Mouse (Mus musculus) CH12.LX (cell line): ENCODE results near the gene Cd8b1.
A peak's percentile ranks its signal among the peaks of the same experiment; 100 is the strongest.

ENCODE experiments used
- CTCF ChIP-seq, 2 experiments: IDR thresholded peaks in 1 of 2; conservative IDR thresholded peaks in 1 of 2; 2 replicates each; pipeline ENCODE4 v1.5.1; 2011 to 2012; ENCODE audit warnings: low read depth in 2 of 2, low read length in 2 of 2, improper control_type of control experiment in 1 of 2, inconsistent platforms in 1 of 2, mild to moderate bottlenecking in 1 of 2, moderate library complexity in 1 of 2
- E2F4 ChIP-seq: IDR thresholded peaks from 2 replicates; pipeline ENCODE4 v1.6.1; 2011; ENCODE audit warnings: low read depth, low read length, improper control_type of control experiment; ENCODE audit not compliant: insufficient replicate concordance
- IRF4 ChIP-seq: IDR thresholded peaks from 2 replicates; pipeline ENCODE4 v1.6.1; 2014; ENCODE audit warnings: low read depth, mild to moderate bottlenecking, inconsistent platforms, low read length, improper control_type of control experiment
- KAT2A ChIP-seq: IDR thresholded peaks from 2 replicates; pipeline ENCODE4 v1.6.1; 2012; ENCODE audit warnings: low read length, improper control_type of control experiment, inconsistent platforms; ENCODE audit not compliant: insufficient replicate concordance
- MAX ChIP-seq: IDR thresholded peaks from 2 replicates; pipeline ENCODE4 v1.6.1; 2011; ENCODE audit warnings: low read length, improper control_type of control experiment
- POLR2AphosphoS2 ChIP-seq: IDR thresholded peaks from 2 replicates; pipeline ENCODE4 v1.6.1; 2011; ENCODE audit warnings: low read depth, low read length, improper control_type of control experiment
- ZNF384 ChIP-seq: IDR thresholded peaks from 2 replicates; pipeline ENCODE4 v1.6.1; 2012; ENCODE audit warnings: low read depth, low read length, improper control_type of control experiment, inconsistent platforms

- TF ChIP-seq CTCF (conservative IDR thresholded peaks at IDR 0.05 in 1 of 2, IDR thresholded peaks at IDR 0.05 in 1 of 2; ENCODE audit: low read depth in 2 of 2, low read length in 2 of 2) (no peak), E2F4 (no peak), MAX (no peak), ZNF384 (0 out of 2 replicates have a peak, but pooled peaks have one; percentile 32), KAT2A (no peak), IRF4 (no peak), POLR2AphosphoS2 (no peak)
Observed at GRCm38 (mm10) chr6:71274621-71275020, 48.0 kb upstream of the Cd8b1 start.
